Mouse (Mus musculus) heart, embryonic 14.5 days (tissue): Measurements from ENCODE around the gene Kcnk18. TPM values are rescaled to one million over a fixed set of nuclear protein-coding genes. Genes with fewer than 3 reads are reported as not detected.

ENCODE experiments used
- ATAC-seq: fragments of 200-750 bp; cut with Nextera tagmentation; 2 replicates; pipeline ENCODE4 v1.8.0; 2017; ENCODE audit warnings: low read depth, moderate TSS enrichment; ENCODE audit not compliant: insufficient number of reproducible peaks, insufficient read depth, low FRiP score
- H3K27ac ChIP-seq, 2 experiments: fragments of 200-500 bp in 1 of 2; fragments of 300-500 bp in 1 of 2; sonication (generic) in 1 of 2; replicated peaks in 1 of 2; 2 replicates each; pipeline ENCODE4 v1.5.1; 2012 to 2014; ENCODE audit warnings: low read depth in 2 of 2, low read length in 2 of 2, control low read depth in 1 of 2, mild to moderate bottlenecking in 1 of 2, mixed read lengths in 1 of 2; ENCODE audit not compliant: control insufficient read depth in 1 of 2, insufficient read depth in 1 of 2
- H3K27me3 ChIP-seq: fragments of 300-500 bp; sonication (generic); 2 replicates; pipeline ENCODE4 v1.6.1; 2014; ENCODE audit warnings: mild to moderate bottlenecking, low read length, control low read depth; ENCODE audit not compliant: control insufficient read depth, insufficient read depth
- H3K36me3 ChIP-seq: fragments of 300-500 bp; sonication (generic); 2 replicates; pipeline ENCODE4 v1.6.1; 2014; ENCODE audit warnings: mild to moderate bottlenecking, control low read depth, low read length, mixed read lengths; ENCODE audit not compliant: control insufficient read depth, insufficient read depth
- H3K4me1 ChIP-seq, 2 experiments: fragments of 200-500 bp in 1 of 2; fragments of 300-500 bp in 1 of 2; sonication (generic) in 1 of 2; 2 replicates each; pipeline ENCODE4 v1.6.1; 2012 to 2014; ENCODE audit warnings: low read length in 2 of 2, control low read depth in 1 of 2, mixed read lengths in 1 of 2; ENCODE audit not compliant: control insufficient read depth in 2 of 2, insufficient read depth in 2 of 2
- H3K4me2 ChIP-seq: fragments of 300-500 bp; sonication (generic); 2 replicates; pipeline ENCODE4 v1.6.1; 2014; ENCODE audit warnings: mild to moderate bottlenecking, low read length
- H3K4me3 ChIP-seq, 2 experiments: fragments of 200-500 bp in 1 of 2; fragments of 300-500 bp in 1 of 2; sonication (generic) in 1 of 2; 2 replicates each; pipeline ENCODE4 v1.5.1; 2012 to 2014; ENCODE audit warnings: low read length in 2 of 2, mild to moderate bottlenecking in 2 of 2, control low read depth in 1 of 2, low read depth in 1 of 2, moderate library complexity in 1 of 2; ENCODE audit not compliant: control insufficient read depth in 1 of 2, insufficient read depth in 1 of 2
- H3K9ac ChIP-seq: fragments of 300-500 bp; sonication (generic); 2 replicates; pipeline ENCODE4 v1.6.1; 2014; ENCODE audit warnings: mild to moderate bottlenecking, low read length
- H3K9me3 ChIP-seq: fragments of 300-500 bp; sonication (generic); 2 replicates; pipeline ENCODE4 v1.6.1; 2016; ENCODE audit warnings: low read length, control low read depth; ENCODE audit not compliant: control insufficient read depth
- WGBS: fragments of 180-500 bp; shearing (Covaris S2); extraction: QIAGEN DNeasy Blood & Tissue Kit; methylation state at CpG from one replicate; pipeline ENCODE4 v1.1.7; 2014; 5-methylcytosine and 5-hydroxymethylcytosine counted together
- polyA plus RNA-seq: library from polyadenylated mRNA; unstranded; fragments of >200 nt; fragmentation: Nextera tagmentation; extraction: Ambion mirVana; gene quantifications from 2 replicates; pipeline ENCODE4 v1.2.1, GENCODE M21; 2014

Gene Kcnk18
- polyA plus RNA-seq, 1 experiment from 2014 or later = not detected

GRCm38 (mm10) chr19:59265907-59266306, 46.9 kb downstream of the Kcnk18 start:
- Histone ChIP-seq H3K27ac (no peak overlapping the region), H3K27me3 (peaks cover 18% of the 10 kb centered on the region), H3K4me1 (peaks cover 7 to 16% of the 10 kb centered on the region in 2 experiments; a peak in 3 of 4 replicates), H3K4me3 (no peak overlapping the region), H3K36me3 (no peaks in the 10 kb centered on the region), H3K4me2 (no peak overlapping the region), H3K9me3 (no peaks in the 10 kb centered on the region), H3K9ac (no peak overlapping the region)
- no peak for ATAC-seq
- WGBS = 75% methylated on average over 6 of the region's 6 CpGs

GRCm38 (mm10) chr19:59267417-59267963, 48.5 kb downstream of the Kcnk18 start:
- peaks cover 5% of the 10 kb centered on the region for H3K27me3 ChIP-seq
- H3K9ac ChIP-seq = no peak overlapping the region
- peaks cover 5 to 9% of the 10 kb centered on the region in 2 experiments; a peak in 2 of 4 replicates for H3K4me1 ChIP-seq
- H3K9me3 ChIP-seq = no peaks in the 10 kb centered on the region
- 9% methylated on average over 5 of the region's 5 CpGs for WGBS
- H3K4me3 ChIP-seq = no peak overlapping the region
- H3K27ac ChIP-seq = peak overlapping the region; percentile 19 to 64
- ATAC-seq = no peak
- no peaks in the 10 kb centered on the region for H3K36me3 ChIP-seq
- H3K4me2 ChIP-seq = peak overlapping the region; percentile 21; the same call in 1 of the 2 replicates

DNA sequence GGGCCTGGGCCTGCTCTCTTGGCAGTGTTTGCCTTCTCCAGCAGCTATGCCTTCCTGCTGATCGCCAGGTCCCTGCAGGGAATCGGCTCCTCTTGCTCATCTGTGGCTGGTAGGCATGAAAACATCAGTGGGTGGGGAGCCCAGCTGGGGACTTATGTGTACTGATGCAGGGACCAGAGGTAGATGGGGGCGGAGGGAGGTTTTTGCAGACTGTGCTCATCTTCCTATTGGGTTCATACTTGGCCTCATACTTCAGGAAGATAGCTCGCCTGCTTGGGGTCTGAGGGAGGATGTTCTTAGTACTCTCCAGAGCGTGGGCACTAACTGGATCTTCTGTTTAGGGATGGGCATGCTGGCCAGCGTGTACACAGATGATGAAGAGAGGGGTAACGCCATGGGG, 54.2 kb downstream of the Kcnk18 start:
- 83% methylated on average over 7 of the region's 7 CpGs for WGBS
- H3K27me3 ChIP-seq = no peaks in the 10 kb centered on the region

GRCm38 (mm10) chr19:59276354-59276753, 57.3 kb downstream of the Kcnk18 start:
- Histone ChIP-seq H3K4me1 (no peaks in the 10 kb centered on the region), H3K27ac (no peak overlapping the region), H3K9ac (no peak overlapping the region), H3K4me3 (no peak overlapping the region), H3K27me3 (no peaks in the 10 kb centered on the region), H3K9me3 (no peaks in the 10 kb centered on the region), H3K4me2 (no peak overlapping the region), H3K36me3 (no peaks in the 10 kb centered on the region)
- ATAC-seq = no peak
- WGBS = 87% methylated on average over 7 of the region's 7 CpGs

More for the DNA sequence above, 54.2 kb downstream of the Kcnk18 start:
- H3K36me3 ChIP-seq = no peaks in the 10 kb centered on the region
- ATAC-seq = no peak
- 0 out of 4 replicates have a peak, but pooled peaks cover 0 to 3% of the 10 kb centered on the region in 2 experiments for H3K4me1 ChIP-seq
- H3K4me2 ChIP-seq = no peak overlapping the region
- H3K9me3 ChIP-seq = no peaks in the 10 kb centered on the region
- no peak overlapping the region for H3K27ac ChIP-seq
- H3K9ac ChIP-seq = no peak overlapping the region
- no peak overlapping the region for H3K4me3 ChIP-seq

GRCm38 (mm10) chr19:59280841-59281240, 61.8 kb downstream of the Kcnk18 start:
- Histone ChIP-seq H3K27me3 (no peaks in the 10 kb centered on the region), H3K9ac (no peak overlapping the region), H3K4me2 (no peak overlapping the region), H3K36me3 (no peaks in the 10 kb centered on the region), H3K9me3 (no peaks in the 10 kb centered on the region), H3K4me1 (no peaks in the 10 kb centered on the region), H3K4me3 (no peak overlapping the region), H3K27ac (no peak overlapping the region)
- ATAC-seq = no peak

- Histone ChIP-seq H3K4me2 (no peak overlapping the region), H3K36me3 (no peaks in the 10 kb centered on the region), H3K9me3 (no peaks in the 10 kb centered on the region), H3K4me1 (no peaks in the 10 kb centered on the region), H3K27ac (no peak overlapping the region), H3K27me3 (no peaks in the 10 kb centered on the region), H3K4me3 (no peak overlapping the region), H3K9ac (no peak overlapping the region)
- ATAC-seq = no peak
- 71% methylated on average over 3 of the region's 3 CpGs for WGBS
Observed at GRCm38 (mm10) chr19:59282001-59282400, 63.0 kb downstream of the Kcnk18 start.

Other genes starting within 250 kb of the Kcnk18 start
- gene Shtn1, start 143.1 kb upstream of the Kcnk18 start, polyA plus RNA-seq = 0.86 and 1.0 TPM in 2 replicates
- gene Vax1, start 49.2 kb upstream of the Kcnk18 start, polyA plus RNA-seq = not detected in 2 replicates
- 12.0 and 13.2 TPM in 2 replicates for gene Slc18a2, start 41.7 kb downstream of the Kcnk18 start, polyA plus RNA-seq
- gene Rps12-ps3, start 103.1 kb downstream of the Kcnk18 start, polyA plus RNA-seq = 8.7 and 25.4 TPM in 2 replicates
- 11.7 and 12.6 TPM in 2 replicates for gene Pdzd8, start 126.6 kb downstream of the Kcnk18 start, polyA plus RNA-seq
- gene Emx2, start 239.2 kb downstream of the Kcnk18 start, polyA plus RNA-seq = not detected in 2 replicates